In genomic region chr12:11150192-11150935, GRCm38 (mm10) we compare ENCODE assay signal across 8 mouse cellular contexts. TPM values are rescaled to one million over a fixed set of nuclear protein-coding genes. Genes with fewer than 3 reads are reported as not detected.
DNase-seq lines count a peak whose midpoint lies in the region; ATAC-seq lines count a peak whose summit lies in the region.

No protein-coding gene starts in this region.

- DNase-seq in 3134 (ENCODE audit: extremely low read depth, insufficient read length, low spot score) (peak; percentile 0), R1 (ENCODE audit: low read depth, low spot score) (peak; percentile 54), adipocyte (ENCODE audit: low spot score) (no peak)
- no peak for DNase-seq in forebrain, embryonic 11.5 days (ENCODE audit: low spot score)
- peak; percentile 44 to 65 for DNase-seq in kidney, postnatal 25 days
- peak; percentile 69 for DNase-seq in lung, postnatal 10 days
- DNase-seq in right cerebral cortex, postnatal 25 days: peak; percentile 52

- H3K4me1 ChIP-seq in forebrain, embryonic 11.5 days (replicated peaks; ENCODE audit: control insufficient read depth, insufficient read depth, low read length): no peaks in the 10 kb centered on the region
- H3K4me1 ChIP-seq in heart, embryonic 14.5 days (ENCODE audit: control insufficient read depth in 2 of 2, insufficient read depth in 2 of 2, low read length in 2 of 2): peaks cover 5 to 6% of the 10 kb centered on the region in 2 experiments; a peak in 2 of 4 replicates

- H3K4me2 ChIP-seq in forebrain, embryonic 11.5 days (ENCODE audit: low read depth, low read length, severe bottlenecking): peak overlapping the region; percentile 93
- H3K4me2 ChIP-seq in heart, embryonic 14.5 days (ENCODE audit: low read length): peak overlapping the region; percentile 98

- no peak overlapping the region for H3K27ac ChIP-seq in forebrain, embryonic 11.5 days (ENCODE audit: low read depth, low read length)
- H3K27ac ChIP-seq in heart, embryonic 14.5 days (replicated peaks in 1 of 2; ENCODE audit: control insufficient read depth in 1 of 2, insufficient read depth in 1 of 2, low read depth in 2 of 2, low read length in 2 of 2): no peak overlapping the region

- peaks cover 30% of the 10 kb centered on the region for H3K27me3 ChIP-seq in forebrain, embryonic 11.5 days (ENCODE audit: control insufficient read depth, insufficient read depth, low read length)
- peaks cover 45% of the 10 kb centered on the region for H3K27me3 ChIP-seq in heart, embryonic 14.5 days (ENCODE audit: control insufficient read depth, insufficient read depth, low read length)

- peak overlapping the region; percentile 49 for H3K4me3 ChIP-seq in forebrain, embryonic 11.5 days (ENCODE audit: low read depth, low read length)
- peak overlapping the region; percentile 54 to 59 for H3K4me3 ChIP-seq in heart, embryonic 14.5 days (ENCODE audit: control insufficient read depth in 1 of 2, insufficient read depth in 1 of 2, low read depth in 1 of 2, low read length in 2 of 2)

- peak overlapping the region; percentile 42 for H3K9ac ChIP-seq in forebrain, embryonic 11.5 days (ENCODE audit: low read length)
- H3K9ac ChIP-seq in heart, embryonic 14.5 days (ENCODE audit: low read length): peak overlapping the region; percentile 65

- no peaks in the 10 kb centered on the region for H3K36me3 ChIP-seq in forebrain, embryonic 11.5 days (ENCODE audit: control insufficient read depth, insufficient read depth, low read length)
- no peaks in the 10 kb centered on the region for H3K36me3 ChIP-seq in heart, embryonic 14.5 days (ENCODE audit: control insufficient read depth, insufficient read depth, low read length)

- peak; percentile 80 for ATAC-seq in forebrain, embryonic 11.5 days (replicated peaks; ENCODE audit: low FRiP score)
- ATAC-seq in heart, embryonic 14.5 days (ENCODE audit: insufficient number of reproducible peaks, insufficient read depth, low FRiP score, low read depth): peak; percentile 64

- under 1% methylated on average over 66 of the region's 66 CpGs for WGBS in forebrain, embryonic 11.5 days
- under 1% methylated on average over 66 of the region's 66 CpGs for WGBS in heart, embryonic 14.5 days

- no peaks in the 10 kb centered on the region for H3K9me3 ChIP-seq in forebrain, embryonic 11.5 days (ENCODE audit: control insufficient read depth, low read length)
- H3K9me3 ChIP-seq in heart, embryonic 14.5 days (ENCODE audit: control insufficient read depth, low read length): no peaks in the 10 kb centered on the region

RNA-seq across cellular contexts. Expression of gene Kcns3, which starts 0.5 kb away (rescaled TPM):
- 0.28 and 0.36 TPM in 2 replicates for polyA plus RNA-seq in forebrain, embryonic 11.5 days (2014; fragmentation: Nextera tagmentation; extraction: Ambion mirVana)
- 0.23 and 0.30 TPM in 2 replicates for polyA plus RNA-seq in heart, embryonic 14.5 days (2014; fragmentation: Nextera tagmentation; extraction: Ambion mirVana)

RNA-seq across cellular contexts. Expression of gene Msgn1, which starts 58.4 kb away (rescaled TPM):
- not detected in 2 replicates for polyA plus RNA-seq in forebrain, embryonic 11.5 days (2014; fragmentation: Nextera tagmentation; extraction: Ambion mirVana)
- polyA plus RNA-seq in heart, embryonic 14.5 days (2014; fragmentation: Nextera tagmentation; extraction: Ambion mirVana): 0.35 and 0.47 TPM in 2 replicates

Comparison
In these comparisons a context has a peak if more than half of its experiments do, and no peak if none do; other contexts are left out.
1. DNase-seq: peak in 3134 (single experiment), R1 (single experiment), kidney, postnatal 25 days (2 of 2), lung, postnatal 10 days (single experiment) and right cerebral cortex, postnatal 25 days (single experiment); none in forebrain, embryonic 11.5 days (single experiment) and adipocyte (single experiment).